Mouse (Mus musculus): ENCODE results near the gene Gm7073.

DNA sequence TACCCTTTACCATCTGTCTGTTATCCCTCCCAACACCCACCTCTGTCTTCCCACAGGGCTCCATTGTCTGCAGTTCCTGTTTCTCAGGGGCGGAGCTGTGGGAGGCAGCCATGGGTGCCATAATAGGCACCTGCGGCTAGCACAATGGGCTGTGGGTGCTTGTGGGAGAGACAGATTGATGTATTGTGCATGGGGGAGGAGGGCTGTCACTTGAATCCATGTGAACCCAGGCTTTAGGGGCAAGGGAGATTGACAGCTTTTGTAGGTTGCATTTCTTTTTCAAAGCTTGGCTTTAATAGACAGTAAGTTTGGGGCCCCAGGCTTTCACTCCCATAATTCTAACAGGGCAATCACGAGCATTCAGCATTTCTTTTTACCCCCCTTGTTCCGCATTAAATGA is 5.0 kb upstream of the Gm7073 start:
- TF ChIP-seq PAX5 (IDR thresholded peaks at IDR 0.05; ENCODE audit: low read length) (no peak), NRF1 (IDR thresholded peaks at IDR 0.05; ENCODE audit: low read depth, low read length) (no peak), CTCF (conservative IDR thresholded peaks at IDR 0.05 in 1 of 2, IDR thresholded peaks at IDR 0.05 in 1 of 2; ENCODE audit: low read depth in 2 of 2, low read length in 2 of 2) (no peak), POLR2A (IDR thresholded peaks at IDR 0.05; ENCODE audit: low read depth, low read length) (no peak), TCF12 (IDR thresholded peaks at IDR 0.05; ENCODE audit: low read depth, low read length) (no peak)

All from CH12.LX (cell line).